Mouse (Mus musculus): Measurements from ENCODE around the gene Tut7. TPM values are rescaled to one million over a fixed set of nuclear protein-coding genes. Genes with fewer than 3 reads are reported as not detected.

Tut7 gene
- total and polyA plus RNA-seq, 3 experiments = 47.7 to 135 (median 53.8) TPM

- TF ChIP-seq MAFK (IDR thresholded peaks at IDR 0.05; ENCODE audit: borderline replicate concordance, low read depth, low read length) (no peak), MXI1 (IDR thresholded peaks at IDR 0.05; ENCODE audit: low read depth, low read length) (peak; percentile 53; the same call in 1 of the 2 replicates)
These were observed 17.7 kb upstream of the Tut7 start (continued) for GRCm38 (mm10) chr13:59840429-59841169.

- no peak for DNase-seq (ENCODE audit: low read depth, low spot score)
- H3K9ac ChIP-seq (ENCODE audit: control insufficient read depth, low read depth, low read length, poor library complexity, severe bottlenecking) = no peak overlapping the region
- TF ChIP-seq GABPA (IDR thresholded peaks at IDR 0.05; ENCODE audit: low read depth, low read length) (no peak), UBTF (IDR thresholded peaks at IDR 0.05; ENCODE audit: borderline replicate concordance, insufficient read depth, low read depth, low read length) (no peak), HCFC1 (IDR thresholded peaks at IDR 0.05; ENCODE audit: low read depth, low read length) (no peak), E2F4 (IDR thresholded peaks at IDR 0.05; ENCODE audit: borderline replicate concordance, low read depth, low read length) (no peak), MAX (IDR thresholded peaks at IDR 0.05; ENCODE audit: low read length) (no peak), EP300 (IDR thresholded peaks at IDR 0.05; ENCODE audit: low read depth in 1 of 2, low read length in 2 of 2) (no peak), ETS1 (IDR thresholded peaks at IDR 0.05; ENCODE audit: low read depth, low read length) (no peak), TCF12 (IDR thresholded peaks at IDR 0.05; ENCODE audit: low read depth, low read length) (no peak), ZNF384 (IDR thresholded peaks at IDR 0.05; ENCODE audit: low read depth, low read length) (no peak), MYC (IDR thresholded peaks at IDR 0.05; ENCODE audit: low read depth, low read length) (no peak), TAL1 (IDR thresholded peaks at IDR 0.05; ENCODE audit: low read length) (no peak), ZC3H11A (IDR thresholded peaks at IDR 0.05; ENCODE audit: low read depth, low read length) (no peak), CTCF (IDR thresholded peaks at IDR 0.05 in 2 of 3, conservative IDR thresholded peaks at IDR 0.05 in 1 of 3; ENCODE audit: control insufficient read depth in 1 of 3, insufficient read depth in 1 of 3, low read depth in 2 of 3, low read length in 3 of 3, poor library complexity in 1 of 3, severe bottlenecking in 1 of 3) (no peak), POLR2AphosphoS2 (IDR thresholded peaks at IDR 0.05; ENCODE audit: low read length) (no peak), MAFK (IDR thresholded peaks at IDR 0.05; ENCODE audit: borderline replicate concordance, low read depth, low read length) (no peak), ZMIZ1 (IDR thresholded peaks at IDR 0.05; ENCODE audit: low read depth, low read length) (no peak), JUND (IDR thresholded peaks at IDR 0.05; ENCODE audit: low read depth, low read length) (no peak), CHD2 (IDR thresholded peaks at IDR 0.05; ENCODE audit: low read length) (no peak), TBP (IDR thresholded peaks at IDR 0.05; ENCODE audit: low read depth, low read length) (no peak)
- H3K4me3 ChIP-seq (ENCODE audit: control insufficient read depth in 1 of 2, insufficient read depth in 1 of 2, low read depth in 2 of 2, low read length in 2 of 2) = no peak overlapping the region
- H3K79me2 ChIP-seq (ENCODE audit: control insufficient read depth, insufficient read depth, low read length, poor library complexity) = no peaks in the 10 kb centered on the region
- peaks cover 0 to 8% of the 10 kb centered on the region in 2 experiments; a peak in 2 of 4 replicates for H3K4me1 ChIP-seq (ENCODE audit: control insufficient read depth in 1 of 2, insufficient read depth in 2 of 2, low read length in 2 of 2)
- H3K9me3 ChIP-seq (replicated peaks; ENCODE audit: insufficient read depth, low read length) = no peaks in the 10 kb centered on the region
- H3K27me3 ChIP-seq (ENCODE audit: control insufficient read depth in 1 of 2, insufficient read depth in 2 of 2, low read length in 2 of 2) = no peaks in the 10 kb centered on the region
- H3K27ac ChIP-seq (ENCODE audit: control insufficient read depth, low read depth, low read length) = no peak overlapping the region
- H3K36me3 ChIP-seq (ENCODE audit: control insufficient read depth in 1 of 2, insufficient read depth in 2 of 2, low read length in 2 of 2) = peaks cover 0 to 10% of the 10 kb centered on the region in 2 experiments; a peak in 2 of 4 replicates
These were observed 16.4 kb upstream of the Tut7 start for GRCm38 (mm10) chr13:59839356-59839755.

All from MEL (cell line).